In the genomic region with DNA sequence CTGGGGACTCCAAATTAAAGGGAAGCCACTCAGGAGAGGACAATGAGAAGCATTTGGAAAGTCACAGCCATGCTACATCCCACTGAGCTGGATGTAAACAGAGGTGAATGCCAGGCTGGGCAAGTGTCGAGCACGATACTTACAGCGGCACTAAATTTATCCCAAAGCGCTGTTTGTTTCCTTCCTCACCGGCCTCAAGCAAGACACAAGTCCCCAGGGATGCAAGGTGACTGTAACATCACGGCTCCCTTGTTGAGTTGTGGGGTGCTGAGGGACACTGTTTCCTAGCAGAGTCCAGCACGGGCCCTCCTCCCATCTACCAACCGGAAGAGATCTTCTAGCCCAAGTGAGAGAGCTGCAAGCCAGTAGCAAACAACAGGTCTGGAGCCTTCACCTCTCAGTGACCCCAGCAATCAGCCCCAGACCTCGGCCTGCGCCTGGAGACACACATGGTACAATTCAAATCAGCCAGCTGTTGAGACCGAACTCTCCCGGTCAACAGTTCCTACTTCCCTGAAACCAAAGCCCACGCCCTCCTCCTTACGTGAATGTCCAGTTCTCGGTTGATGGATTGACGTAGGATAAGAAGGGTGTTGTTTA, we compare ENCODE assay signal across 21 mouse cellular contexts. TPM values are rescaled to one million over a fixed set of nuclear protein-coding genes. Genes with fewer than 3 reads are reported as not detected.
A peak's percentile ranks its signal among the peaks of the same experiment; 100 is the strongest.
DNase-seq lines count a peak whose midpoint lies in the region; ATAC-seq lines count a peak whose summit lies in the region.
"Had no signal": no experiment of that assay in that cellular context is flagged by ENCODE, and none has a peak within 500 bp of the region (broad histone marks: within the 10 kb centered on the region; RNA-seq: fewer than 3 reads in every experiment).

No protein-coding gene starts in this region.

- no peak for ATAC-seq in midbrain, embryonic 11.5 days (ENCODE audit: low FRiP score)
- no peak for ATAC-seq in megakaryocyte, adult 5-6 weeks (ENCODE audit: poor library complexity, severe bottlenecking)

- no peaks in the 10 kb centered on the region for H3K36me3 ChIP-seq in midbrain, embryonic 11.5 days (ENCODE audit: control insufficient read depth, insufficient read depth, low read length)
- no peaks in the 10 kb centered on the region for H3K36me3 ChIP-seq in midbrain, embryonic 10.5 days
- H3K36me3 ChIP-seq: embryonic facial prominence, embryonic 13.5 days; hindbrain, embryonic 13.5 days had no signal

- H3K9me3 ChIP-seq in midbrain, embryonic 11.5 days (ENCODE audit: control insufficient read depth, low read length) = no peaks in the 10 kb centered on the region
- no peaks in the 10 kb centered on the region for H3K9me3 ChIP-seq in midbrain, embryonic 10.5 days (replicated peaks)
- H3K9me3 ChIP-seq: embryonic facial prominence, embryonic 13.5 days; hindbrain, embryonic 13.5 days had no signal

- H3K27ac ChIP-seq in midbrain, embryonic 11.5 days (ENCODE audit: low read depth, low read length) = no peak overlapping the region
- no peak overlapping the region for H3K27ac ChIP-seq in midbrain, embryonic 10.5 days (replicated peaks)
- H3K27ac ChIP-seq: embryonic facial prominence, embryonic 13.5 days; heart, adult 2 months; hindbrain, embryonic 13.5 days had no signal

- H3K4me1 ChIP-seq in midbrain, embryonic 11.5 days (ENCODE audit: control insufficient read depth, insufficient read depth, low read length) = no peaks in the 10 kb centered on the region
- H3K4me1 ChIP-seq in midbrain, embryonic 10.5 days = peaks cover 12% of the 10 kb centered on the region; the same call in 1 of the 2 replicates

- DNase-seq in cerebellum, adult 9-11 months = peak; percentile 31
- no peak for DNase-seq in cerebellum, postnatal 14 days
- DNase-seq in midbrain, embryonic 11.5 days (ENCODE audit: low spot score, missing footprints) = peak; percentile 49
- no peak for DNase-seq in midbrain, embryonic 10.5 days (ENCODE audit: low spot score)
- DNase-seq in hindlimb bud, embryonic 11.5 days (ENCODE audit: extremely low spot score, low read depth, low spot score) = peak; percentile 44
- peak; percentile 33 for DNase-seq in yolk sac, embryonic 10.5 days (ENCODE audit: low spot score)
- no peak for DNase-seq in left cerebral cortex, postnatal 36 days (ENCODE audit: low spot score in 2 of 2)
- DNase-seq: adrenal gland, adult 2 months; kidney, adult 8-10 months; liver; lung, adult 2 months; right cerebral cortex, postnatal 4 days had no signal

- H3K9ac ChIP-seq in midbrain, embryonic 11.5 days (ENCODE audit: low read length) = no peak overlapping the region
- H3K9ac ChIP-seq: embryonic facial prominence, embryonic 13.5 days; hindbrain, embryonic 13.5 days had no signal

- 75% methylated on average over 16 of the region's 16 CpGs for WGBS in midbrain, embryonic 11.5 days
- 70% methylated on average over 16 of the region's 16 CpGs for WGBS in midbrain, embryonic 10.5 days

- no peak overlapping the region for H3K4me2 ChIP-seq in midbrain, embryonic 11.5 days
- H3K4me2 ChIP-seq: embryonic facial prominence, embryonic 13.5 days; hindbrain, embryonic 13.5 days had no signal

- H3K4me3 ChIP-seq in midbrain, embryonic 11.5 days (ENCODE audit: low read depth, low read length) = no peak overlapping the region
- no peak overlapping the region for H3K4me3 ChIP-seq in midbrain, embryonic 10.5 days
- H3K4me3 ChIP-seq: embryonic facial prominence, embryonic 13.5 days; heart, adult 2 months; hindbrain, embryonic 13.5 days had no signal

- no peaks in the 10 kb centered on the region for H3K27me3 ChIP-seq in midbrain, embryonic 11.5 days (ENCODE audit: control insufficient read depth, insufficient read depth, low read length)
- H3K27me3 ChIP-seq in midbrain, embryonic 10.5 days (ENCODE audit: low read depth, poor library complexity, severe bottlenecking) = no peaks in the 10 kb centered on the region
- H3K27me3 ChIP-seq: hindbrain, embryonic 13.5 days had no signal

- intact Hi-C loops in left cerebral cortex, postnatal 36 days (cut with DNase I) = no loop called here

RNA-seq across cellular contexts. Expression of gene Rab37, which starts 8.1 kb away (rescaled TPM):
- polyA plus RNA-seq in midbrain, embryonic 11.5 days (2014; fragmentation: Nextera tagmentation; extraction: Ambion mirVana) = 0.61 and 0.69 TPM in 2 replicates
- polyA plus RNA-seq in midbrain, embryonic 10.5 days (2016; fragmentation: Nextera tagmentation; extraction: Ambion mirVana) = 0.49 and 1.1 TPM in 2 replicates
- total RNA-seq in left cerebral cortex, postnatal 36 days (2021) = 1 to 10 TPM; 1.1 to 1.9 TPM
- total RNA-seq in megakaryocyte, adult 5-6 weeks (2015) = 4.8 and 6.2 TPM in 2 replicates
- 8.9 and 15.0 TPM in 2 replicates for total RNA-seq in megakaryocyte, adult 5-6 weeks (2017)

RNA-seq across cellular contexts. Expression of gene Cd300lf, which starts 34.5 kb away (rescaled TPM):
- polyA plus RNA-seq in midbrain, embryonic 11.5 days (2014; fragmentation: Nextera tagmentation; extraction: Ambion mirVana) = not detected in 2 replicates
- 0.21 TPM in 1 of 2 replicates, not detected in the other for polyA plus RNA-seq in midbrain, embryonic 10.5 days (2016; fragmentation: Nextera tagmentation; extraction: Ambion mirVana)
- under 1 TPM; 0.44 to 0.48 TPM for total RNA-seq in left cerebral cortex, postnatal 36 days (2021)
- total RNA-seq in megakaryocyte, adult 5-6 weeks (2015) = 22.9 and 25.7 TPM in 2 replicates
- total RNA-seq in megakaryocyte, adult 5-6 weeks (2017) = 28.1 and 46.6 TPM in 2 replicates
- polyA plus RNA-seq: forebrain, embryonic 11.5 days had no signal

RNA-seq across cellular contexts. Expression of gene Cd300e, which starts 37.4 kb away (rescaled TPM):
- not detected in 2 replicates for polyA plus RNA-seq in midbrain, embryonic 11.5 days (2014; fragmentation: Nextera tagmentation; extraction: Ambion mirVana)
- polyA plus RNA-seq in midbrain, embryonic 10.5 days (2016; fragmentation: Nextera tagmentation; extraction: Ambion mirVana) = not detected in 2 replicates
- total RNA-seq in left cerebral cortex, postnatal 36 days (2021) = not detected
- total RNA-seq in megakaryocyte, adult 5-6 weeks (2015) = 1.7 and 2.6 TPM in 2 replicates
- 0.61 and 1.7 TPM in 2 replicates for total RNA-seq in megakaryocyte, adult 5-6 weeks (2017)
- polyA plus RNA-seq: adrenal gland, adult 2 months; brain, embryonic 14.5 days; embryonic facial prominence, embryonic 13.5 days; forebrain, embryonic 11.5 days; heart, embryonic 16.5 days; hindbrain, embryonic 13.5 days; neural tube, embryonic 14.5 days had no signal

RNA-seq across cellular contexts. Expression of gene Cd300ld3, which starts 51.1 kb away (rescaled TPM):
- polyA plus RNA-seq in midbrain, embryonic 11.5 days (2014; fragmentation: Nextera tagmentation; extraction: Ambion mirVana) = not detected in 2 replicates
- not detected in 2 replicates for polyA plus RNA-seq in midbrain, embryonic 10.5 days (2016; fragmentation: Nextera tagmentation; extraction: Ambion mirVana)
- under 1 TPM; 0.72 to 0.75 TPM for total RNA-seq in left cerebral cortex, postnatal 36 days (2021)
- 23.8 and 26.2 TPM in 2 replicates for total RNA-seq in megakaryocyte, adult 5-6 weeks (2015)
- total RNA-seq in megakaryocyte, adult 5-6 weeks (2017) = 6.7 and 7.6 TPM in 2 replicates
- total RNA-seq: ES-E14 had no signal
- polyA plus RNA-seq: embryonic facial prominence, embryonic 13.5 days; forebrain, embryonic 11.5 days; heart, embryonic 16.5 days; hindbrain, embryonic 13.5 days; neural tube, embryonic 14.5 days had no signal

Comparison
In these comparisons a context has a peak if more than half of its experiments do, and no peak if none do; other contexts are left out.
1. DNase-seq: peak in cerebellum, adult 9-11 months (single experiment), midbrain, embryonic 11.5 days (single experiment), hindlimb bud, embryonic 11.5 days (single experiment) and yolk sac, embryonic 10.5 days (single experiment); none in cerebellum, postnatal 14 days (0 of 2), midbrain, embryonic 10.5 days (single experiment) and left cerebral cortex, postnatal 36 days (0 of 2).
2. RNA of gene Cd300lf, which starts 34.5 kb away (total RNA-seq): 22.9 to 46.6 TPM in megakaryocyte, adult 5-6 weeks; 0.44 to 0.48 TPM in left cerebral cortex, postnatal 36 days; every median in the first group is over 10 times any median in the second.